8 mouse cellular contexts compared by ENCODE assay signal in genomic region chr9:110408099-110408773, GRCm38 (mm10). TPM values are rescaled to one million over a fixed set of nuclear protein-coding genes. Genes with fewer than 3 reads are reported as not detected.
A peak's percentile ranks its signal among the peaks of the same experiment; 100 is the strongest.
DNase-seq lines count a peak whose midpoint lies in the region; ATAC-seq and TF ChIP-seq lines count a peak whose summit lies in the region.

Gene Ptpn23 (minus strand): TSS chr9:110408213.

- peak; percentile 19; the same call in 1 of the 2 replicates for TF ChIP-seq POLR2A in bone marrow, adult 2 months (IDR thresholded peaks at IDR 0.05; ENCODE audit: borderline replicate concordance, control insufficient read depth, low read depth, low read length)
- TF ChIP-seq POLR2A in limb, embryonic 14.5 days (IDR thresholded peaks at IDR 0.05; ENCODE audit: borderline replicate concordance, extremely low read depth, insufficient read depth, insufficient read length), result peak; percentile 86; the same call in 1 of the 2 replicates

- H3K9ac ChIP-seq in embryonic facial prominence, embryonic 15.5 days, result peak within 1 kb of the TSS; percentile 67
- peak within 1 kb of the TSS; percentile 87 for H3K9ac ChIP-seq in limb, embryonic 14.5 days (ENCODE audit: low read depth, low read length, severe bottlenecking)
- peak within 1 kb of the TSS; percentile 91 for H3K9ac ChIP-seq in midbrain, postnatal 0 days (replicated peaks; ENCODE audit: low read length, poor library complexity, severe bottlenecking)

- H3K27me3 ChIP-seq in embryonic facial prominence, embryonic 15.5 days, result no peaks in the 10 kb centered on the region
- no peaks in the 10 kb centered on the region for H3K27me3 ChIP-seq in limb, embryonic 14.5 days (ENCODE audit: control insufficient read depth, insufficient read depth, low read length)
- H3K27me3 ChIP-seq in midbrain, postnatal 0 days (ENCODE audit: insufficient read depth, low read length), result no peaks in the 10 kb centered on the region

- no peaks in the 10 kb centered on the region for H3K9me3 ChIP-seq in embryonic facial prominence, embryonic 15.5 days (replicated peaks)
- no peaks in the 10 kb centered on the region for H3K9me3 ChIP-seq in limb, embryonic 14.5 days (ENCODE audit: control insufficient read depth, low read length)
- no peaks in the 10 kb centered on the region for H3K9me3 ChIP-seq in midbrain, postnatal 0 days (ENCODE audit: low read length)

- H3K4me3 ChIP-seq in bone marrow, adult 2 months (replicated peaks; ENCODE audit: control insufficient read depth, low read depth, low read length), result peak within 1 kb of the TSS; percentile 94
- H3K4me3 ChIP-seq in embryonic facial prominence, embryonic 15.5 days (replicated peaks), result peak within 1 kb of the TSS; percentile 87
- H3K4me3 ChIP-seq in limb, embryonic 14.5 days (replicated peaks; ENCODE audit: low read length), result peak within 1 kb of the TSS; percentile 70
- peak within 1 kb of the TSS; percentile 67 for H3K4me3 ChIP-seq in midbrain, postnatal 0 days (ENCODE audit: low read depth, low read length)

- WGBS in bone marrow, adult 2 months, result 1% methylated on average over 39 of the region's 39 CpGs
- under 1% methylated on average over 39 of the region's 39 CpGs for WGBS in embryonic facial prominence, embryonic 15.5 days
- WGBS in limb, embryonic 14.5 days, result under 1% methylated on average over 27 of the region's 39 CpGs
- 1% methylated on average over 39 of the region's 39 CpGs for WGBS in midbrain, postnatal 0 days

- ATAC-seq in embryonic facial prominence, embryonic 15.5 days (ENCODE audit: insufficient number of reproducible peaks, low FRiP score, low TSS enrichment, low read depth), result peak; percentile 94
- peak; percentile 97 for ATAC-seq in limb, embryonic 14.5 days (ENCODE audit: low FRiP score, low read depth)
- ATAC-seq in midbrain, postnatal 0 days (ENCODE audit: low FRiP score), result peak; percentile 96

- peak within 1 kb of the TSS; percentile 52 for H3K27ac ChIP-seq in bone marrow, adult 2 months (ENCODE audit: control insufficient read depth, insufficient read depth, low read depth, low read length, poor library complexity)
- peak within 1 kb of the TSS; percentile 84 for H3K27ac ChIP-seq in embryonic facial prominence, embryonic 15.5 days (replicated peaks)
- peak within 1 kb of the TSS; percentile 86 for H3K27ac ChIP-seq in limb, embryonic 14.5 days (replicated peaks; ENCODE audit: low read depth, low read length)
- peak within 1 kb of the TSS; percentile 82 for H3K27ac ChIP-seq in midbrain, postnatal 0 days (ENCODE audit: low read depth, low read length)

- no peak for TF ChIP-seq CTCF in bone marrow, adult 2 months (IDR thresholded peaks at IDR 0.05; ENCODE audit: control insufficient read depth, insufficient read depth, low read length)
- no peak for TF ChIP-seq CTCF in midbrain, postnatal 0 days (IDR thresholded peaks at IDR 0.05)

- H3K4me2 ChIP-seq in embryonic facial prominence, embryonic 15.5 days (replicated peaks), result peak within 1 kb of the TSS; percentile 72
- H3K4me2 ChIP-seq in limb, embryonic 14.5 days (replicated peaks; ENCODE audit: low read depth, low read length, severe bottlenecking), result peak within 1 kb of the TSS; percentile 83
- H3K4me2 ChIP-seq in midbrain, postnatal 0 days (ENCODE audit: low read depth, low read length, poor library complexity, severe bottlenecking), result peak within 1 kb of the TSS; percentile 88

- peaks cover 1% of the 10 kb centered on the region; the same call in 1 of the 2 replicates for H3K4me1 ChIP-seq in bone marrow, adult 2 months (ENCODE audit: control insufficient read depth, insufficient read depth, low read length)
- H3K4me1 ChIP-seq in embryonic facial prominence, embryonic 15.5 days, result peaks cover 21% of the 10 kb centered on the region
- H3K4me1 ChIP-seq in limb, embryonic 14.5 days (ENCODE audit: control insufficient read depth, insufficient read depth, low read length), result peaks cover 7% of the 10 kb centered on the region
- H3K4me1 ChIP-seq in midbrain, postnatal 0 days (ENCODE audit: insufficient read depth, low read length), result peaks cover 7% of the 10 kb centered on the region

- H3K36me3 ChIP-seq in embryonic facial prominence, embryonic 15.5 days, result peaks cover 5% of the 10 kb centered on the region; the same call in 1 of the 2 replicates
- H3K36me3 ChIP-seq in limb, embryonic 14.5 days (ENCODE audit: control insufficient read depth, insufficient read depth, low read length), result peaks cover 11% of the 10 kb centered on the region
- no peaks in the 10 kb centered on the region for H3K36me3 ChIP-seq in midbrain, postnatal 0 days (ENCODE audit: insufficient read depth, low read length)

- peak; percentile 97 for DNase-seq in 416B (ENCODE audit: low read depth)
- peak; percentile 93 for DNase-seq in heart, adult 8-10 months (ENCODE audit: low spot score)
- DNase-seq in kidney, adult 9 months, result peak; percentile 95
- peak; percentile 96 for DNase-seq in limb, embryonic 14.5 days (ENCODE audit: low spot score)
- peak; percentile 99 for DNase-seq in midbrain, postnatal 0 days (ENCODE audit: low spot score)
- peak; percentile 82 to 89 for DNase-seq in spleen, postnatal 14 days (ENCODE audit: low spot score in 2 of 2)

RNA-seq across cellular contexts. Expression of gene Ptpn23, which starts in this region (rescaled TPM):
- polyA plus RNA-seq in bone marrow, adult 2 months (2011; ENCODE audit: insufficient read depth, insufficient read length, low replicate concordance, missing spikeins), result 7.6 and 20.4 TPM in 2 replicates
- 20.5 and 21.5 TPM in 2 replicates for polyA plus RNA-seq in embryonic facial prominence, embryonic 15.5 days (2015; fragmentation: Nextera tagmentation; extraction: Ambion mirVana)
- 10 to 100 TPM; 12.9 to 17.1 (median 14.5) TPM for total RNA-seq in heart, adult 8-10 months (2022)
- polyA plus RNA-seq in limb, embryonic 14.5 days (2012; rRNA removed), result 44.5 and 53.2 TPM in 2 replicates
- polyA plus RNA-seq in limb, embryonic 14.5 days (2014; fragmentation: Nextera tagmentation; extraction: Ambion mirVana), result 18.5 and 22.4 TPM in 2 replicates
- 29.5 and 36.0 TPM in 2 replicates for total RNA-seq in midbrain, postnatal 0 days (2014; rRNA removed)
- 9.6 and 14.1 TPM in 2 replicates for polyA plus RNA-seq in midbrain, postnatal 0 days (2015; fragmentation: Nextera tagmentation; extraction: Ambion mirVana)

Comparison
In these comparisons a context has a peak if more than half of its experiments do, and no peak if none do; other contexts are left out.
1. Peak in every context shown above with its lines: DNase-seq, ATAC-seq, H3K4me3 ChIP-seq and H3K27ac ChIP-seq.